Mouse (Mus musculus) brain, embryonic 14.5 days (tissue): ENCODE data around the gene Spryd4.

Source experiments
- CTCF ChIP-seq: fragments of 200-500 bp; IDR thresholded peaks from 2 replicates; pipeline ENCODE4 v1.5.1; 2012; ENCODE audit warnings: inconsistent platforms, mild to moderate bottlenecking, moderate library complexity, borderline replicate concordance; ENCODE audit not compliant: insufficient read depth, insufficient read length; ENCODE audit errors: extremely low read depth
- POLR2A ChIP-seq: fragments of 200-500 bp; IDR thresholded peaks from 2 replicates; pipeline ENCODE4 v1.6.1; 2012; ENCODE audit warnings: mild to moderate bottlenecking, inconsistent platforms, borderline replicate concordance; ENCODE audit not compliant: poor library complexity, insufficient read depth, insufficient read length, severe bottlenecking; ENCODE audit errors: extremely low read depth

GRCm38 (mm10) chr10:128185277-128185940 lies 26.2 kb downstream of the Spryd4 start:
- TF ChIP-seq CTCF (no peak), POLR2A (no peak)
